Mouse (Mus musculus): ENCODE results near the gene Map3k15. TPM values are rescaled to one million over a fixed set of nuclear protein-coding genes. Genes with fewer than 3 reads are reported as not detected.

Gene Map3k15
- polyA plus RNA-seq (2014; fragmentation: Nextera tagmentation; extraction: Ambion mirVana), result 0.36 and 0.52 TPM in 2 replicates

DNA sequence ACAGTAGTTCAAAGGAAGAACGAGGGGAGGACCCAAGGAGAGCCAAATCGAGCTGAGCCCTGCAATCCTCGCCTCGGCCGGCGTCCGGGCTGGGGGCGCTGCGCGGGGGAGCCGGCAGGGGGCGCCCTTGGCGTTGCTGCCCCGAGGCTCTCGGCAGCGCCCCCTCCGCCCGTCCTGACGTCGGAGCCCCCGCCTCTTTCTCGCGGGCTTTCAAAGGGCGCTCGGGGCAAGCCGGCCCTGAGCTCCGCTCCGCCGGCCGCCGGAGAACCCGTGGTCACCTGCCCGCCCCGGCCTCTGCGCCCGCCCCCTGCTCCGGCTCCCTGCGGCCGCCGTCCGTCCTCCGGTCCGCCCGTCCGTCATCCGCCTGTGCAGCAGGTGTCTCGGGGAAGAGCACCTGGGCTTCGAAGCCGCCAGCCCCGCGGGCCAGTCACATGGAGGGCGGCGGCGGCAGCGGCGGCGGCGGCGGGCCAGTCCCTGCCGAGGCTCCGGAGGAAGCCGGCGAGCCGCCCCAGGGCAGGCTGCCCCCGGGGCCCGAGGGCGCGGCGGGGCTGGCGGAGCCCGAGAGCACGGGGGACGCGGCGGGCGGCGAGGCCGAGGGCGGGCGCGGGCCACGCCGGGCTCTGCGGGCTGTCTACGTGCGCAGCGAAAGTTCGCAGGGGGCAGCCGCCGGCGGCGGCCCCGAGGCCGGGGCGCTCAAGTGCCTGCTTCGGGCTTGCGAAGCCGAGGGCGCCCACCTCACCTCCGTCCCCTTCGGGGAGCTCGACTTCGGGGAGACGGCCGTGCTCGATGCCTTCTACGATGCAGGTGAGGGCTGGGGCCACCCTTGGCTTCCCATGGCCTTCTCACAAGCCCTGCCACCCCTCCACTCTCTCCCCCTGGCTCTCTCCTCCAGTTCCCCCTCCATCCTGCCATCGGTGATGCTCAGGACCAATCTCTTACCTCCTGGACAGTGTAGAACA lies at the start of gene Map3k15:
Map3k15 (plus strand) TSS at position 432 of the 959 bp plus-strand sequence.
- Histone ChIP-seq H3K4me1 (ENCODE audit: control insufficient read depth, insufficient read depth, low read length) (no peaks in the 10 kb centered on the region), H3K4me2 (replicated peaks; ENCODE audit: low read depth, low read length) (peak within 1 kb of the TSS; percentile 68), H3K4me3 (ENCODE audit: low read depth, low read length) (peak within 1 kb of the TSS; percentile 36), H3K27ac (ENCODE audit: low read length) (no peak within 1 kb of the TSS), H3K27me3 (ENCODE audit: control insufficient read depth, insufficient read depth, low read length) (0 out of 2 replicates have a peak, but pooled peaks cover 2% of the 10 kb centered on the region), H3K9me3 (ENCODE audit: control insufficient read depth, low read depth, low read length) (no peaks in the 10 kb centered on the region), H3K9ac (replicated peaks; ENCODE audit: low read depth, low read length) (peak within 1 kb of the TSS; percentile 21; the same call in 1 of the 2 replicates), H3K36me3 (ENCODE audit: control insufficient read depth, insufficient read depth, low read length) (no peaks in the 10 kb centered on the region)
- peak; percentile 84 for ATAC-seq (ENCODE audit: insufficient number of reproducible peaks, insufficient read depth, low FRiP score, low read depth)
- 30% methylated on average over 53 of the region's 108 CpGs for WGBS

DNA sequence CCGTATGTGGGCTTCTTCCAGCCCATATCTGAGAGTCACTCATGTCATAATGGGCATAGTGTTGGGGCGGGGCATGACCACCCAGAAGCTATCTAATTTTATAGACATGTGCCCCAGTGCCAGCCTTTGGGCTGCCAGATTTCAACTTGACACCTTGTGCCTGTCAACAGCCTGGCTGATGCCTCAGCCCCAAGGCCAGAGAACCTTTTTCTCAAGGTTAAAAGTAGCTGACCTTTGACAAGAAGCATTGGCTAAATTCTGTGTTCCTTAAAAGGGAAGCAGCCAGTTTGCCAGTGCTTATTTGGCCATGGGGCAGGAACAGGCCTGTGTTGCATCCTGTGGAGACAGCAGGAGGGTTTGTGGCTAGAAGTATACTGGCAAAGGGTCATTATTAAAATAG lies 45.7 kb upstream of the Map3k15 start:
- H3K27ac ChIP-seq (ENCODE audit: low read length), result no peak overlapping the region
- H3K4me1 ChIP-seq (ENCODE audit: control insufficient read depth, insufficient read depth, low read length), result no peaks in the 10 kb centered on the region
- no peaks in the 10 kb centered on the region for H3K36me3 ChIP-seq (ENCODE audit: control insufficient read depth, insufficient read depth, low read length)
- no peak overlapping the region for H3K9ac ChIP-seq (replicated peaks; ENCODE audit: low read depth, low read length)
- H3K4me3 ChIP-seq (ENCODE audit: low read depth, low read length), result no peak overlapping the region
- H3K27me3 ChIP-seq (ENCODE audit: control insufficient read depth, insufficient read depth, low read length), result no peaks in the 10 kb centered on the region
- no peak overlapping the region for H3K4me2 ChIP-seq (replicated peaks; ENCODE audit: low read depth, low read length)
- 84% methylated on average over 2 of the region's 2 CpGs for WGBS
- H3K9me3 ChIP-seq (ENCODE audit: control insufficient read depth, low read depth, low read length), result no peaks in the 10 kb centered on the region
- ATAC-seq (ENCODE audit: insufficient number of reproducible peaks, insufficient read depth, low FRiP score, low read depth), result no peak

DNA sequence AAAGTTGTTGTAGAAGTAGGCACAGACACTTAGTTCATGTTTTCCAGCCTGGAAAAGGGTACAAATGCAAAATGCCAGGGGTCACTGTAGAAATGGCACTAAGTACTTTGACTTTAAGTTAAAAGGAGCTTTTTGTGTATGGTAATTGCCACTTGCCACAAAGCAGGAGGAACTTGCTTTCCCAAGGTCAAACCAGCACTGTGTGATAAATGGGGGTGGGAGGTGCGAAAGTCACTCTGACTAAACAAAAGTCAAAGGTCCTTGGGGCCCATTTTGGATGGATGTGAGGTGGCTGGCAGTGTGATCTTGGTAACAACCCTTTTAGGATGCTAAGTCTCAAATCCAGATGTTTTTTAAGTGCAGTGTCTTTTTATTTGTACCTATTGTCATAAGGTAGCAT lies 44.6 kb upstream of the Map3k15 start:
- H3K4me1 ChIP-seq (ENCODE audit: control insufficient read depth, insufficient read depth, low read length), result no peaks in the 10 kb centered on the region
- H3K27ac ChIP-seq (ENCODE audit: low read length), result no peak overlapping the region
- H3K9me3 ChIP-seq (ENCODE audit: control insufficient read depth, low read depth, low read length), result no peaks in the 10 kb centered on the region
- ATAC-seq (ENCODE audit: insufficient number of reproducible peaks, insufficient read depth, low FRiP score, low read depth), result no peak
- no peak overlapping the region for H3K4me2 ChIP-seq (replicated peaks; ENCODE audit: low read depth, low read length)
- H3K36me3 ChIP-seq (ENCODE audit: control insufficient read depth, insufficient read depth, low read length), result no peaks in the 10 kb centered on the region
- no peaks in the 10 kb centered on the region for H3K27me3 ChIP-seq (ENCODE audit: control insufficient read depth, insufficient read depth, low read length)
- no peak overlapping the region for H3K4me3 ChIP-seq (ENCODE audit: low read depth, low read length)
- no peak overlapping the region for H3K9ac ChIP-seq (replicated peaks; ENCODE audit: low read depth, low read length)
- WGBS, result 62% methylated on average over 1 of the region's 1 CpGs

DNA sequence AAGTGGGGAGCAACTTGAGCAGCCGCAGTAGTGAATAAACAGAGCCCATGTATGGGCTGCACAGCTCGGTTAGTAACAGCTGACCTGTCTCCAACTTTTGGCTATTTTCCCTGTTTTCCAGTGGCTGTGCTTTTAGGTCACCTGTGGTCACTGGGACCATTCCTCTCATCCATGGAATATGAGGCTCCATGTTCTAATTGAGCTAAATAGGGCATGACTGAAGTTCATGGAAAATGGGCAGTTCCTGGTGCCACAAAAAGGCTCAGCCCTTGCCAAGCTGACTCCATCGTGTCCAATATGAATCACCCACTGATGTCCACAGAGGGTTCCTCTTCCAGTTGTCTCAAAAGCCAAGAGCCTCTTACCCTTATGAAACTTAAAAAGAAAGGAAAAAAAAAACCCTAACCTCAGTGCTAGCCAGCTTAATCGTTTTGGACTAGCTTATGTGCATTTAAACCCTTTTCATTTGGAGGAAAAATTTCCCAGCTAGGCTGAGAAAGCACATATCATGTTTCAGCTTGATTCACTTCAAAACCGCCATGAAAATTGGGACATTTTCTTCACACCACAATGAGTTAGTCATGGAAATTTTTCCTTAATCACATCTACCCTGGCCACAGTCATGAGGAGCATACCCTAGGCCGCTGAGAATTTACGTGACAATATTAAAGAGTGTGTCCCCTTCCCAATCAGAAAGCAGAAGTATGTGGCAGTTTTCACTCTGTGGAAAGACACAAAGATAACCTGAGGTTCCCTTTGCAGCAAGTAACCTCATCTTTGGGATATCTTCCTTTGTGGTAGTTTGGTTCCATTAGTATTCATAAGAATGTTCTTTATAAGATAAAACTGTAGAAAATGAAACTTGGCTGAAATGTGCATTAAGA lies 34.4 kb upstream of the Map3k15 start:
- WGBS, result 75% methylated on average over 7 of the region's 7 CpGs
- ATAC-seq (ENCODE audit: insufficient number of reproducible peaks, insufficient read depth, low FRiP score, low read depth), result no peak
- no peak overlapping the region for H3K27ac ChIP-seq (ENCODE audit: low read length)
- H3K4me2 ChIP-seq (replicated peaks; ENCODE audit: low read depth, low read length), result no peak overlapping the region
- H3K9ac ChIP-seq (replicated peaks; ENCODE audit: low read depth, low read length), result no peak overlapping the region
- no peak overlapping the region for H3K4me3 ChIP-seq (ENCODE audit: low read depth, low read length)
- H3K9me3 ChIP-seq (ENCODE audit: control insufficient read depth, low read depth, low read length), result no peaks in the 10 kb centered on the region
- H3K27me3 ChIP-seq (ENCODE audit: control insufficient read depth, insufficient read depth, low read length), result no peaks in the 10 kb centered on the region
- H3K36me3 ChIP-seq (ENCODE audit: control insufficient read depth, insufficient read depth, low read length), result no peaks in the 10 kb centered on the region
- H3K4me1 ChIP-seq (ENCODE audit: control insufficient read depth, insufficient read depth, low read length), result no peaks in the 10 kb centered on the region

DNA sequence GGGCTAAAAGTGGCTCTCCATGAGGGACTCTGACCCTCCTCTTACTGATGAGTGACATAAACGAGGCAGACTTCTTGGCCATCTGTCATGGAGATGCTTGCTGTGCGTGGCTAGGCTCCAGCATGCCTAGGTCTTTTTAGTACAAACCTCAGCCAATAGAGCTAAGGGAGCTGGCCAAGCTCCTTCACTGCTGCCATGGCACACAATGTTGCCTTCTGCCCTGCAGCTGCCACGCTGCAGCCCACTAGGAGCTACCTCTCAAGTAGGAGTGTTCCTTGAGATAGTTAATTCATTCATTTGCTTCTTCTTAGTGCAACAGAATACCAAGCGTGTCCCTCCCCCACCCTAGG lies 33.8 kb upstream of the Map3k15 start:
- no peak overlapping the region for H3K4me3 ChIP-seq (ENCODE audit: low read depth, low read length)
- 77% methylated on average over 4 of the region's 4 CpGs for WGBS
- no peaks in the 10 kb centered on the region for H3K9me3 ChIP-seq (ENCODE audit: control insufficient read depth, low read depth, low read length)
- H3K4me1 ChIP-seq (ENCODE audit: control insufficient read depth, insufficient read depth, low read length), result no peaks in the 10 kb centered on the region
- H3K27ac ChIP-seq (ENCODE audit: low read length), result no peak overlapping the region
- no peak overlapping the region for H3K4me2 ChIP-seq (replicated peaks; ENCODE audit: low read depth, low read length)
- H3K9ac ChIP-seq (replicated peaks; ENCODE audit: low read depth, low read length), result no peak overlapping the region
- H3K27me3 ChIP-seq (ENCODE audit: control insufficient read depth, insufficient read depth, low read length), result no peaks in the 10 kb centered on the region
- no peak for ATAC-seq (ENCODE audit: insufficient number of reproducible peaks, insufficient read depth, low FRiP score, low read depth)
- no peaks in the 10 kb centered on the region for H3K36me3 ChIP-seq (ENCODE audit: control insufficient read depth, insufficient read depth, low read length)

DNA sequence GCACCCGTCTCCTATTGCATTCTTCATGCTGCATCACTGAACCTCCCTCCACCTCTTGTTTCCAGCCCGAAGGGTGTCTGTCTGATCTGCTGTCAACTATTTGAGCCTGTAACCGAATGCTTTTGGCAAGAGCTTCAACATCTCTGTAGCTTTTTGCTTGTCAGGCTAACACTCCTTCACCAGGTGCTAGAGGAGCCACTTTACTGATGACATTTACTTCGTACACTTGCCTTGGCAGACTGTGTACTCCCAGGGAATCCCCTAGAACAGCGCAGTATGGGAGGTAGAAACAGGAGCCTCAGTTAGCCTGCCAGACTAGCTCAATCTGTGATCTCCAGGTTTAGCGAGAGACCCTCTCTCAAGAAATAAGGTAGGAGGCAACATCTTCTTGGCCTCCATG lies 32.8 kb upstream of the Map3k15 start:
- H3K9ac ChIP-seq (replicated peaks; ENCODE audit: low read depth, low read length), result no peak overlapping the region
- no peaks in the 10 kb centered on the region for H3K36me3 ChIP-seq (ENCODE audit: control insufficient read depth, insufficient read depth, low read length)
- no peaks in the 10 kb centered on the region for H3K9me3 ChIP-seq (ENCODE audit: control insufficient read depth, low read depth, low read length)
- no peak for ATAC-seq (ENCODE audit: insufficient number of reproducible peaks, insufficient read depth, low FRiP score, low read depth)
- no peak overlapping the region for H3K4me3 ChIP-seq (ENCODE audit: low read depth, low read length)
- H3K4me1 ChIP-seq (ENCODE audit: control insufficient read depth, insufficient read depth, low read length), result no peaks in the 10 kb centered on the region
- H3K27ac ChIP-seq (ENCODE audit: low read length), result no peak overlapping the region
- WGBS, result 82% methylated on average over 6 of the region's 6 CpGs
- H3K4me2 ChIP-seq (replicated peaks; ENCODE audit: low read depth, low read length), result no peak overlapping the region
- H3K27me3 ChIP-seq (ENCODE audit: control insufficient read depth, insufficient read depth, low read length), result no peaks in the 10 kb centered on the region

DNA sequence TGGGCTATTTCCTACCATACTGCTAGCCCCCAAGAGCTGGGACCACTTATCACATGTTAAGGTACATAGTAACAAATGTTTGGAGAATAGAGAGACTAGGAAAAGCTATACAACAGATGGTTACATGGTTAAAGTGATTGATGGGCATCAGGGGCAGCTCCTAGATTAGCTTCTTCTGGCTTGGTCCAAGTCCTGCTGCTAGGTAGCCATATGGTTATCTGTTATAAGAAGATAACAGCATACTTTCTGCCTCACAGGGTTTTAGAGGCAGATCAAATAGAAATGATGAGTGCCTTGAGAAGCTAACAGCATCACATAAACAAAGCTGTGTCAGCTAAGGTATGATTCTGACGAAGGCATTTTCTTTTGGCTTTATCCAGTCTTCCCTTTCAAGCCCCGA lies 26.8 kb upstream of the Map3k15 start:
- Histone ChIP-seq H3K27me3 (ENCODE audit: control insufficient read depth, insufficient read depth, low read length) (no peaks in the 10 kb centered on the region), H3K4me2 (replicated peaks; ENCODE audit: low read depth, low read length) (no peak overlapping the region), H3K27ac (ENCODE audit: low read length) (no peak overlapping the region), H3K4me1 (ENCODE audit: control insufficient read depth, insufficient read depth, low read length) (no peaks in the 10 kb centered on the region), H3K4me3 (ENCODE audit: low read depth, low read length) (no peak overlapping the region), H3K9me3 (ENCODE audit: control insufficient read depth, low read depth, low read length) (no peaks in the 10 kb centered on the region), H3K9ac (replicated peaks; ENCODE audit: low read depth, low read length) (no peak overlapping the region), H3K36me3 (ENCODE audit: control insufficient read depth, insufficient read depth, low read length) (no peaks in the 10 kb centered on the region)
- no peak for ATAC-seq (ENCODE audit: insufficient number of reproducible peaks, insufficient read depth, low FRiP score, low read depth)
- WGBS, result 81% methylated on average over 2 of the region's 2 CpGs

DNA sequence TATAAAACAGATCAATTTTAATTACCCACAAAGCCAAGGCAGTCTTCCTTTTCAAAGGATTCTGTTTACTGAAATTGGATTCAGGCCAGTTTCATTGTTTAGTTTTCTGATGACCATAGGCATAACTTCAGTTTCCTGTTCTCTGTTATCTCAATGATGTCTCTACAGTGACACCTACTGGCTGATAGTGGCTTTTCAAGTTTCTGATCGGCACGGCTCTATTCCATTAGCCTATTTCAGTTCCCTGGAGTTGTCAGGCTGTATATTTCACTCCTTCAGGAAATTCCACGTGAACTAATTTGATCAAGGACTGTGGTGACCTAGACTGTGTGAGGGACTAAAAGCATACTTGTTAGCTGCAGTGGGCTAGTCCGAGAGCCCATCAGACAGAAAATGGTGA lies 25.0 kb upstream of the Map3k15 start:
- Histone ChIP-seq H3K36me3 (ENCODE audit: control insufficient read depth, insufficient read depth, low read length) (no peaks in the 10 kb centered on the region), H3K9ac (replicated peaks; ENCODE audit: low read depth, low read length) (no peak overlapping the region), H3K27ac (ENCODE audit: low read length) (no peak overlapping the region), H3K4me1 (ENCODE audit: control insufficient read depth, insufficient read depth, low read length) (no peaks in the 10 kb centered on the region), H3K4me2 (replicated peaks; ENCODE audit: low read depth, low read length) (no peak overlapping the region), H3K4me3 (ENCODE audit: low read depth, low read length) (no peak overlapping the region), H3K9me3 (ENCODE audit: control insufficient read depth, low read depth, low read length) (no peaks in the 10 kb centered on the region), H3K27me3 (ENCODE audit: control insufficient read depth, insufficient read depth, low read length) (no peaks in the 10 kb centered on the region)
- WGBS, result 31% methylated on average over 4 of the region's 4 CpGs
- no peak for ATAC-seq (ENCODE audit: insufficient number of reproducible peaks, insufficient read depth, low FRiP score, low read depth)

Data from stomach, embryonic 14.5 days (tissue).